Mouse (Mus musculus) layer of hippocampus, postnatal 14 days (tissue): ENCODE results near the gene Ghrh. TPM values are rescaled to one million over a fixed set of nuclear protein-coding genes. Genes with fewer than 3 reads are reported as not detected.
A peak's percentile ranks its signal among the peaks of the same experiment; 100 is the strongest.

Experiments
- DNase-seq, 2 experiments: peaks; one replicate each; pipeline ENCODE4 v3.0.0; 2021 to 2022; ENCODE audit warnings: low spot score in 2 of 2, mixed read lengths in 1 of 2
- total RNA-seq, 2 experiments: library from RNA; stranded (reverse); gene quantifications; 2 replicates each; pipeline ENCODE4 v1.2.3; 2021

Ghrh gene
- total RNA-seq, 2 experiments from 2014 or later: not detected

DNA sequence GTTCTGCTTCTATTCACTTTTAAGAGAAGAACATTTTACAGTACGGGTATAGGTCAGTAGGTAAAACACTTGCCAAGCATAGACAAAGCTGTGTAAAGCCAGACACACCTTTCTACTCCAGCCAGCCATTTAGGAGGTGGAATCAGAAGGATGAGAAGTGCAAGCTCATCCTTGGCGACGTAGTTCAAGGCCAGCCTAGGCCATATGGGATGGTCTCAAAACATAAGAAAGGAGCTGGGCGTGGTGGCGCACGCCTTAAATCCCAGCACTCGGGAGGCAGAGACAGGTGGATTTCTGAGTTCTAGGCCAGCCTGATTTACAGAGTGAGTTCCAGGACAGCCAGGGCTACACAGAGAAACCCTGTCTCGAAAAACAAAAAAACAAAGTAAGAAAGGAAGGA, 37.7 kb downstream of the Ghrh start:
- DNase-seq: no peak

DNA sequence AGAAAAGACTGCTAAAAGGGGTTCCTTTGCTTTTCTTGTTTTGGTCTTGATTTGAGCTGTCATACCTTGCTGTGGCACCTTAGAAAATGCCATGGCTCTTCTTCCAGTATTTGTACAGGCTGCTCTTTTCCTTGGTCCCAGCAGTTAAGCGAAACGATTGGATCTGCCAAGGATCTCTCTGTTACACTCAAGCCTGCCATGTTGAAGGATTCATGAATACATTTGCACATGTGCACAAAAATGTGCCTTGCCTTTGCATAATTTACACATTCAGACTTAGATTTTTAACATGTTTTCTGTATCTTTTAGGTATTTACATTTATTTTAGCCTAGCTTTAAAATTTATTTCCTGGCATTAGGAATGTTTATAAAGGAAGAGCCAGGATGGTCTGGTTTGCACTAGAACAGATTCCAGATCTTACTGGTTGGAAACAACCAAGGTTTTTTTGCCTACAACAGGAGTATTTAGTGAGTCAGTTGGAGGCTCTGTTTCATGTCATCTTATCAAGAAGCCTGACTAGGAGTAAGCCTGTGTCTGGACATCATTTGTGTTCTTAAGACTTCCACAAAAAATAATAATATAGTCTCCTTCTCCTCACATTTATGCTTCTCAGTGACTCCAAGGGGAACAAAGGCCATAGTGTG, 38.9 kb downstream of the Ghrh start:
- no peak for DNase-seq

DNA sequence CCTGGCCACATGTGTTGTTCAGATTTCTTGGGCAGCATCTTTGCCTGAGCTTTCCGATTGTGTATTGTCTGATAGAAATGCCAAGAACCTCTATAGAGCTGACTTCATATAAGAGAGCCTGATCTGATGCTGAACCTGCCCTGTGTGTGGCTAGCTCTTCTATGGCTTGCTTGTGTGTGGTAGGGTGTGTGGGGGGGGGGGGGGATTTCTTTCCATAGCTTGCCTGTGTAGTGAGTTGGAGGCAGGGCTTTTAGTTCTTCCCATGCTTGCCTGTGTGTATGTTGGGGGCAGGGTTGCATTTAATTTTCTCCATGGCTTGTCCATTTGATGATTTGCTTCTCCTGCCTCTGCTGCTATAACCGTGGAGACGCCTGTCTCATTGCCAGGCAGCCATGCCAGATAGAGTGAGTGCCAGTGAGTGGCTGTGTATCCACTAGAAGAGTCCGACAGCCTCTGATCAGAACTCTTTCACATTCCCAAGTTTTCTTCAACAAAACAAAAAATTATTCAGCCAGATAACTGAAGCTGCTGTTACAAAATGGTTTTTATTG, 39.5 kb downstream of the Ghrh start:
- DNase-seq: peak in 1 of 2 experiments; percentile 65

DNA sequence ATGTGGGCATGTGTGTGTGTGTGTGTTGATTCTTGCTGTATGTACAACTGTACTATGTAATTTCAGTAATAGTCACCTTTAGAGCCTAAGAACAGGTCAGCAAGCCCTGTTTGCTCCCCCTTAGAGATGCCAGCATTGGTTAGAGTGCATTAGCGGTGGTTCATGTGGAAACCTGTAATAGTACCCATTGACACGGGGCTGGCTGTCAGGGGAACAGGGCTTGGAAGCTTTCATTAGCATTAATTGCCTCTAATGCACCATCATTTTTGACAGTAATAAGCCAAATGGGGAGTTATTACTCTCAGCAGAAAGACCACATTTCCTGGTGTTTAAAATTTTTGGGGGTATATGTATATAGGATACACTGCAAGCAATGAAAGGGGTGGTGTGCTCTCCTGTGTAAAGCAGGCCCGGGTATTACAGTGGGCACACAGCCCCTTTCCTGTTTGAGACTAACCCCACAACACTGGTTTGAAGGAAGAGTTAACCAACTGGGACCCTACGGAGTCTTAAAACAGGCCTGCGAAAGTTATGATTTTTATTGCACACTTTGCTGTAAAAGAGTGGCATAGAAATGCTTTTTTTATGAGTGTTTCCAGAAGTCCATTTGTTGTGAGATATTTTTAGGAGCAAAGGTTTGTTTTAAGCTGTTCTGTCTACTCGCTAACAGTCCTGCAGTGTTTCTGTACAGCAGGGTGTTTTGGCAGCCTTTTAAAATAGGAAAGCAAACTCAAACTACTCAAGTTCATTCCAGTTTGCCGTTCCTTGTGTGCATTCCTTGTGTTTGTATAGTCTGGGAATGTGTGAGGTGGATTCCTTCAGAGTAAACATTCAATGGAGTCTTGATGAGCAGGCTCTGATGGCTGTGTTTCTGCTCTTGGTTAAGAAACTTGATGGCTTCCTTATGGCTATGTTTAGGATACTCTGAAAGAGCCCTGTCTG, 40.9 kb downstream of the Ghrh start:
- DNase-seq: no peak

DNA sequence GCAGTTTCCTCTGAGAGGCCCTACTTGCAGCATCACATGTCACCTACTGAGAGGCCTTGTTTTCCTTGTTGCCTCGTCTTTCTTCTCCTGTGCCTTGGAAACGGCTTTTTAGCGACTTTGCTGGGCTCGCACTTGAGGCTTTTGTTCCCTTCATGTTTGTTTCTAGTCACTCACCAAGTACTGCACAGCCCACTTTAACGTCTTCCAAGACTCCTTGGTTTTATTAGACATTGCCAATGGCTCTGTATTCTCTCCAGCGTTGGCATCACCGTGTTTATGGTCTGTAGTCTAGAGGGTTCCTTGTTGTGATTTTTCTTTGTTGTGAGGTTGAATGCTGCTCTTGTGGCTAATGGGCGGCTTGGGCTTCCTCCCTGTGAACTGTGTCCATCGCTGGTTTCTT, 44.2 kb downstream of the Ghrh start:
- DNase-seq: peak; percentile 21 to 60

DNA sequence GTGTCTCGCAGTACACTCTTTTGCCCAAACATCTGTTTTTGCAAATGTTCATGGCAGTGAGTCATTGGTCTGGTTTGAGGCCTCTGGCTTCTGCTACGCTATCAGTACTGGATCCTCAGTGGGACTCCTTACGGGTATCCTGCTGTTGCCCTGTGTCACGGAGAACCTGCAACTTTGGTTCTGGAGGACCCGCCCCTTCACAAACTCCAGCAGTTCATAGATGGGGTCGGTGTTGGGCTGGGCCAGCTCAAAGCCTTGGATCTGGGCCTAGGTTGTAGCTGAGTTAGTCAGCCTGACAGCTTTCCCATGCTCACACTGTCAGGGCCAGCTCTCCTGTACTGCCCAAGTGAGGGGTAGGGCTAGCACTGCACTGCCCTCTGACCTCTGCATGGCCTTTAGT, 47.3 kb downstream of the Ghrh start:
- DNase-seq: no peak

DNA sequence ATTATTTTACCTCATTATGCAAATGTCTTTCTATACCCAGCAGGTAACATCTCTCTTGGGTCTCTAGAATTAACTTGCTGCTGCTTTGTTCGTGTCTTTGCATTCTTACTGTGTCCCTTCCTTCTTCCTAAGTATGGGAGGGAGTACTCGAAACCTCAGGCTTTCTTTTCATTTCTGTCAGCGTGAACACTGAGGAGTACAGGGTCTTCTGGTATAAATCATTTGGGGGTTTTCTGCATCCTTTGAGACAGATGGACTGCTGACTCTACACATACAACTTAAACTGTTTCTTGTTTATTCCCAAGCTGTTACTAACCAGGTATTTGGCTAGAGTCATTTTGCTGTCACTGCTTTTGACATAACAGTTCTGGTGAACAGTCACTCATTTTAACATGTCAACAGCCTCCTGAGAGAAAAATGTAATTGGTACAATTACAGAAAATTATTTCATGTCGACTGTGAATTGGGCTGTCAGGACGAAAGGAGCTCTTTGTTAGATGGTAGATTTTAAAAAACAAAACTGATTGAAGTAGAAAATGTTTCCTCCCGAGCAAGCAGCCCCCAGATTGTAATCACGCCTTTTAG, 51.1 kb downstream of the Ghrh start:
- DNase-seq: no peak

DNA sequence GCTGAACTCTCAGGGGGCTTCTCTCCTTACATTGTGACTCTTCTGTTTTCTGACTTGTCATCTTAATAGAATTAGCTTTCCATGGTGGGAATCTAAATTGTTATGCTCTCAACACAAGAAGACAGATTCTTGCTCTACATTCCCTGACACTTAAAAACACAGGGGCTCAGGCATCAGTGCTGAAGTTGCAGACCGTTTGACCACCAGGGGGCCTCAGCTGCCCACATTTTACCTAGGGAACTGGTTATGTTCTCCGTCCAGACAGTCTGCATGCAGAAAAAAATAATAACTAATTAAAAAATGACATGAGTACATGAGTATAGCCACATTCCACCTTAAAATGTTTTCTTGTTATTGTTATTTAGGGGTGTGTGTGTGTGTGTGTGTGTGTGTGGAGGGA, 55.2 kb downstream of the Ghrh start:
- DNase-seq: peak; percentile 75 to 88

DNA sequence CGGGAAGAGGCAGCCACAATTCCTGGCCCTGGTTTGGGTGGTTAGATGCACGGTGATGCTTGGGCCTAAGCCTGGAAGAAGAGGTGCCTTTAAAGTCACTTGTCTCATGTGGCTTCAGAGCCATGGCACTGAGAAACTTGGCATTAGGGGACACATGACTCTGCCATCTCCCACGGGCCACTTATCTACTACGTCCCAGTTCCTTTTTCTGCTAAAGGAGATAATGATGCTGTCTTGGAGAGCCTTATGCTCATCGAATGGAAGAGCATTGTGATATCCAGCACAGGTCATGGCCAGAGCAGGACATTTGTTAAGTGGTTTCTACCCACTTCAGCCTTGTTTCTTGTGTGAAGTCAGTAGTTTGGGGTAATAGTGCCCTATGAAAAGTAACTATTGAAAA, 58.3 kb downstream of the Ghrh start:
- no peak for DNase-seq

DNA sequence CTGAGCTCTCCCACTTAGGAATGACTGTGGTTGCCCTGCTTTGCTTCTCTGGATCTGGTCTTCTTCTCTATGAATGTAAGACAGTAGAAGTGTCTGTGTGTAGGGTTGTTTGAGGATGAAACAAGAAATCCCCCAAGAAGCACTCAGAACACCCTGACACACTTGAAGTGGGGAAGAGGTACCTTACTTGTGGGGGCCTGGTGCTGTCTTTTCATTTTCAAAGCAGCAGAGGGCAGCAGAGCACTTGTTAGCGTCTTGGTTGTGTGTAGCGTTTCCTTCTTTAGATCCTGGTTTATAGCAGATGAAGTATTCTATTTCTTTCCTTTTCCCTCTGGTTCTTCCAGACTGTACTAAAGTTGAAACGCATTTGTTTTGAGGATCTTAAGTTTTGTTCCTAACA, 59.8 kb downstream of the Ghrh start:
- DNase-seq: peak; percentile 29 to 64

DNA sequence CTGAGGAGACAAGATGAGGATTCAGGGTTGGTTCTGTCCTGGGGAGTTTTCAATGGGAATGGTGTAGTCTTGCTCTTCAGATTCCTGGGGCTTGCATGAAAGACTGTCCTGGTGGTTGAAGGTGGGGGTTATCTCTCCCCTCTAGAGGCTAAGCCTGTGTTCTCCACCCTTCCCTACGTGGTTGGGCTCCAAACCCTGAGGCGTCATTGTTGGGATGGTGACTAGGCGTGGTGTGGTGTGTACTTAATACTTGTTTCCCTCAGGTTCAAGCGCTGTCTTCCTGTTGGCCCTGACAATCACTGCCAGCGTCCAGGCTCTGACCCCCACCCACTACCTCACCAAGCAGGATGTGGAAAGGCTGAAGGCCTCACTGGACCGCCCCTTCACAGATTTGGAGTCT, 64.0 kb downstream of the Ghrh start:
- DNase-seq: no peak

Other genes with a start within 250 kb of the Ghrh start
- gene Samhd1, start 212.2 kb downstream of the Ghrh start, total RNA-seq: 10 to 100 TPM; 14.3 to 14.5 TPM
- 1 to 10 TPM; 1.7 to 1.9 TPM for gene Rbl1, start 143.0 kb downstream of the Ghrh start, total RNA-seq
- gene Rpn2, start 68.5 kb downstream of the Ghrh start, total RNA-seq: 100 to 1,000 TPM; 132 to 133 TPM
- gene Mroh8, start 68.0 kb downstream of the Ghrh start, total RNA-seq: 1 to 10 TPM in 1 of 2 experiments, under 1 TPM in 1; 0.46 to 1.3 TPM
- gene Manbal, start 20.1 kb upstream of the Ghrh start, total RNA-seq: 10 to 100 TPM; 69.7 to 72.9 TPM
- gene Src, start 70.9 kb upstream of the Ghrh start, total RNA-seq: 100 to 1,000 TPM; 117 to 118 TPM
- gene Nnat, start 212.6 kb upstream of the Ghrh start, total RNA-seq: 1,000 to 10,000 TPM; 1,202 to 1,260 TPM
- gene Blcap, start 223.8 kb upstream of the Ghrh start, total RNA-seq: 100 to 1,000 TPM; 129 to 130 TPM